In the genomic region with DNA sequence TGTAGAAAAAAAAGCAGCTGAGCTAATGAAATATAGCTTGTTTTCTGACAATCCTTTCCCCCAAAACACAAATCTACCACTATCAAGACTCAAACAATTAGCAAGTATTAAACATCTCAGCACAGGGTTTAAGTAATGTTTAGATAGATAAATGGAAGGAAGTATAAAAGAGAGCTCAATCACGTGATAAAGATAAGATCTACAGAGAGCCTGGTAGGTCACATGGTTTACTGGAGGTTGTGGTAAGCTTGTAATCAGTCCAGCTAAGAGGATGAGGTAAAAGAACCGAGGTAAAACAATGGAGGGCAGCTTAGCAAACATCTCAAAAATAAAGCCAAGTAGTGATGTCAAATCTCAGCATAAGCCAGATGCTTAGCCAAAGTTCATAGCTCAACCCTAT, we compare ENCODE assay signal across 23 mouse cellular contexts. TPM values are rescaled to one million over a fixed set of nuclear protein-coding genes. Genes with fewer than 3 reads are reported as not detected.
DNase-seq lines count a peak whose midpoint lies in the region; ATAC-seq and TF ChIP-seq lines count a peak whose summit lies in the region.
"Had no signal": no experiment of that assay in that cellular context is flagged by ENCODE, and none has a peak within 500 bp of the region (broad histone marks: within the 10 kb centered on the region; RNA-seq: fewer than 3 reads in every experiment).

No protein-coding gene starts in this region.

- H3K4me3 ChIP-seq in heart, embryonic 14.5 days (ENCODE audit: control insufficient read depth in 1 of 2, insufficient read depth in 1 of 2, low read depth in 1 of 2, low read length in 2 of 2), result no peak overlapping the region
- H3K4me3 ChIP-seq in limb, embryonic 15.5 days, result no peak overlapping the region
- H3K4me3 ChIP-seq in limb, embryonic 10.5 days, result no peak overlapping the region
- H3K4me3 ChIP-seq in C2C12 (ENCODE audit: insufficient read depth, poor library complexity, severe bottlenecking), result no peak overlapping the region
- H3K4me3 ChIP-seq: forebrain, embryonic 13.5 days; hindbrain, embryonic 13.5 days; neural tube, embryonic 15.5 days had no signal

- no peak overlapping the region for H3ac ChIP-seq in C2C12 (ENCODE audit: control insufficient read depth, insufficient read length, low read depth)

- H3K4me2 ChIP-seq in heart, embryonic 14.5 days (ENCODE audit: low read length), result no peak overlapping the region
- no peak overlapping the region for H3K4me2 ChIP-seq in limb, embryonic 15.5 days
- H3K4me2 ChIP-seq: forebrain, embryonic 13.5 days; hindbrain, embryonic 13.5 days; liver, embryonic 11.5 days; midbrain, embryonic 11.5 days; neural tube, embryonic 15.5 days had no signal

- H3K79me3 ChIP-seq in C2C12 (ENCODE audit: low read depth), result peaks cover 71% of the 10 kb centered on the region

- H3K27me3 ChIP-seq in heart, embryonic 14.5 days (ENCODE audit: control insufficient read depth, insufficient read depth, low read length), result no peaks in the 10 kb centered on the region
- H3K27me3 ChIP-seq in limb, embryonic 15.5 days, result no peaks in the 10 kb centered on the region
- H3K27me3 ChIP-seq in limb, embryonic 10.5 days (ENCODE audit: low read depth, poor library complexity, severe bottlenecking), result no peaks in the 10 kb centered on the region
- H3K27me3 ChIP-seq in C2C12 (ENCODE audit: control insufficient read depth, insufficient read depth, insufficient read length), result no peaks in the 10 kb centered on the region
- H3K27me3 ChIP-seq: forebrain, embryonic 13.5 days; hindbrain, embryonic 13.5 days; neural tube, embryonic 15.5 days had no signal

- TF ChIP-seq CTCF in C2C12 (IDR thresholded peaks at IDR 0.05; ENCODE audit: control insufficient read depth, insufficient read depth, insufficient read length), result no peak

- peaks cover 6 to 22% of the 10 kb centered on the region in 2 experiments for H3K4me1 ChIP-seq in heart, embryonic 14.5 days (ENCODE audit: control insufficient read depth in 2 of 2, insufficient read depth in 2 of 2, low read length in 2 of 2)
- peaks cover 18% of the 10 kb centered on the region; the same call in 1 of the 2 replicates for H3K4me1 ChIP-seq in limb, embryonic 15.5 days
- H3K4me1 ChIP-seq in limb, embryonic 10.5 days, result peaks cover 9% of the 10 kb centered on the region
- H3K4me1 ChIP-seq: neural tube, embryonic 15.5 days had no signal

- H3K9me3 ChIP-seq in heart, embryonic 14.5 days (ENCODE audit: control insufficient read depth, low read length), result no peaks in the 10 kb centered on the region
- no peaks in the 10 kb centered on the region for H3K9me3 ChIP-seq in limb, embryonic 15.5 days
- no peaks in the 10 kb centered on the region for H3K9me3 ChIP-seq in limb, embryonic 10.5 days (replicated peaks)
- H3K9me3 ChIP-seq: forebrain, embryonic 13.5 days; hindbrain, embryonic 13.5 days; neural tube, embryonic 15.5 days had no signal

- H3K36me3 ChIP-seq in heart, embryonic 14.5 days (ENCODE audit: control insufficient read depth, insufficient read depth, low read length), result no peaks in the 10 kb centered on the region
- no peaks in the 10 kb centered on the region for H3K36me3 ChIP-seq in limb, embryonic 15.5 days
- H3K36me3 ChIP-seq in limb, embryonic 10.5 days, result no peaks in the 10 kb centered on the region
- peaks cover 15% of the 10 kb centered on the region for H3K36me3 ChIP-seq in C2C12 (ENCODE audit: control insufficient read depth, insufficient read depth)
- H3K36me3 ChIP-seq: hindbrain, embryonic 13.5 days; neural tube, embryonic 15.5 days had no signal

- peak overlapping the region; percentile 27 to 64; a peak in 2 of 4 replicates for H3K27ac ChIP-seq in heart, embryonic 14.5 days (replicated peaks in 1 of 2; ENCODE audit: control insufficient read depth in 1 of 2, insufficient read depth in 1 of 2, low read depth in 2 of 2, low read length in 2 of 2)
- peak overlapping the region; percentile 47; the same call in 1 of the 2 replicates for H3K27ac ChIP-seq in limb, embryonic 15.5 days
- no peak overlapping the region for H3K27ac ChIP-seq in limb, embryonic 10.5 days
- H3K27ac ChIP-seq: forebrain, embryonic 13.5 days; hindbrain, embryonic 13.5 days; neural tube, embryonic 15.5 days had no signal

- no peak for DNase-seq in heart, postnatal 25 days (ENCODE audit: low spot score)
- no peak for DNase-seq in limb, embryonic 10.5 days (ENCODE audit: low spot score)
- peak; percentile 59 for DNase-seq in 416B (ENCODE audit: low read depth)
- DNase-seq in adrenal gland, adult (ENCODE audit: inconsistent age in 2 of 2, low spot score in 1 of 2), result no peak
- DNase-seq in testis, postnatal 14 days (ENCODE audit: low spot score), result no peak
- DNase-seq: adrenal gland, postnatal 25 days; cerebellum, adult 9-10 months; gastrocnemius, postnatal 10 days; kidney, adult 11 months; kidney, postnatal 10 days; liver, postnatal 0 days; right cerebral cortex, postnatal 25 days; spleen, adult 18-20 months; thymus, postnatal 14 days had no signal

- H3K9ac ChIP-seq in heart, embryonic 14.5 days (ENCODE audit: low read length), result no peak overlapping the region
- H3K9ac ChIP-seq in limb, embryonic 15.5 days, result no peak overlapping the region
- H3K9ac ChIP-seq: forebrain, embryonic 13.5 days; hindbrain, embryonic 13.5 days; liver, postnatal 0 days; neural tube, embryonic 15.5 days had no signal

- 21% methylated on average over 2 of the region's 2 CpGs for WGBS in heart, embryonic 14.5 days
- WGBS in limb, embryonic 15.5 days, result 54% methylated on average over 2 of the region's 2 CpGs
- WGBS in limb, embryonic 10.5 days, result 66% methylated on average over 2 of the region's 2 CpGs

- intact Hi-C loops in heart, postnatal 25 days (cut with DNase I), result no loop called here

- H3K79me2 ChIP-seq in C2C12 (ENCODE audit: control insufficient read depth, insufficient read depth), result peaks cover 99% of the 10 kb centered on the region

- no peak for ATAC-seq in heart, embryonic 14.5 days (ENCODE audit: insufficient number of reproducible peaks, insufficient read depth, low FRiP score, low read depth)
- no peak for ATAC-seq in limb, embryonic 15.5 days (ENCODE audit: insufficient number of reproducible peaks, low FRiP score, low TSS enrichment, low read depth)
- ATAC-seq: forebrain, embryonic 13.5 days; liver, postnatal 0 days had no signal

TF ChIP-seq in C2C12, 6 proteins besides CTCF, POLR2A, EP300 and RAD21:
- TF ChIP-seq MYOD1 (IDR thresholded peaks at IDR 0.05; ENCODE audit: control insufficient read depth, insufficient read length, low read depth) (no peak), MYOG (IDR thresholded peaks at IDR 0.05; ENCODE audit: control insufficient read depth, extremely low read depth, insufficient read length) (no peak), MAX (IDR thresholded peaks at IDR 0.05) (no peak), USF1 (IDR thresholded peaks at IDR 0.05; ENCODE audit: low read depth) (peak; percentile 39), CEBPB (IDR thresholded peaks at IDR 0.05; ENCODE audit: low read depth) (no peak), FOSL1 (IDR thresholded peaks at IDR 0.05; ENCODE audit: insufficient read depth, low read length, poor library complexity, severe bottlenecking) (no peak)

RNA-seq across cellular contexts. Expression of a gene that starts 35.2 kb away (rescaled TPM):
- polyA plus RNA-seq in heart, embryonic 14.5 days (2014; fragmentation: Nextera tagmentation; extraction: Ambion mirVana), result 17.4 and 20.1 TPM in 2 replicates
- total RNA-seq in heart, postnatal 25 days (2021), result 10 to 100 TPM; 57.9 to 61.6 TPM
- polyA plus RNA-seq in limb, embryonic 15.5 days (2015; fragmentation: Nextera tagmentation; extraction: Ambion mirVana), result 36.2 and 39.4 TPM in 2 replicates
- 8.3 and 10.7 TPM in 2 replicates for polyA plus RNA-seq in limb, embryonic 10.5 days (2016; fragmentation: Nextera tagmentation; extraction: Ambion mirVana)
- 26.7 TPM for polyA plus RNA-seq in C2C12 (2012; fragmentation: generic; extraction: Trizol)
- total RNA-seq: megakaryocyte progenitor cell, adult 5-6 weeks had no signal
